Mouse (Mus musculus) liver, embryonic 12.5 days (tissue): ENCODE results near the gene Tulp1. TPM values are rescaled to one million over a fixed set of nuclear protein-coding genes. Genes with fewer than 3 reads are reported as not detected.
"Not testable (repeated sequence)": the region's sequence is repeated elsewhere in the genome, so short reads cannot be mapped to it uniquely, and the experiment has no call there.

Experiments
- ATAC-seq: fragments of 200-750 bp; cut with Nextera tagmentation; 2 replicates; pipeline ENCODE4 v1.8.0; 2017; ENCODE audit warnings: moderate number of reproducible peaks, mild to moderate bottlenecking, moderate library complexity
- H3K27ac ChIP-seq: fragments of 300-500 bp; sonication (generic); 2 replicates; pipeline ENCODE4 v1.5.1; 2016; ENCODE audit warnings: mild to moderate bottlenecking
- H3K27me3 ChIP-seq: fragments of 300-500 bp; sonication (generic); replicated peaks from 2 replicates; pipeline ENCODE4 v1.6.1; 2016; ENCODE audit warnings: mild to moderate bottlenecking, moderate library complexity
- H3K36me3 ChIP-seq: fragments of 300-500 bp; sonication (generic); 2 replicates; pipeline ENCODE4 v1.6.1; 2016; ENCODE audit warnings: mild to moderate bottlenecking, moderate library complexity
- H3K4me1 ChIP-seq: fragments of 300-500 bp; sonication (generic); 2 replicates; pipeline ENCODE4 v1.6.1; 2016
- H3K4me2 ChIP-seq: fragments of 300-500 bp; sonication (generic); 2 replicates; pipeline ENCODE4 v1.6.1; 2016; ENCODE audit warnings: mild to moderate bottlenecking, moderate library complexity
- H3K4me3 ChIP-seq: fragments of 300-500 bp; sonication (generic); 2 replicates; pipeline ENCODE4 v1.5.1; 2016; ENCODE audit warnings: mild to moderate bottlenecking, moderate library complexity
- H3K9ac ChIP-seq: fragments of 300-500 bp; sonication (generic); 2 replicates; pipeline ENCODE4 v1.6.1; 2016; ENCODE audit warnings: mild to moderate bottlenecking, moderate library complexity
- H3K9me3 ChIP-seq: fragments of 300-500 bp; sonication (generic); replicated peaks from 2 replicates; pipeline ENCODE4 v1.6.1; 2016; ENCODE audit warnings: mild to moderate bottlenecking, moderate library complexity
- WGBS: fragments of 180-500 bp; shearing (Covaris S2); methylation state at CpG from one replicate; pipeline ENCODE4 v1.1.7; 2016; ENCODE audit not compliant: insufficient replicate concordance; 5-methylcytosine and 5-hydroxymethylcytosine counted together
- polyA plus RNA-seq: library from polyadenylated mRNA; unstranded; fragments of >200 nt; fragmentation: Nextera tagmentation; extraction: Ambion mirVana; gene quantifications from 2 replicates; pipeline ENCODE4 v1.2.1, GENCODE M21; 2016

Tulp1 gene
- polyA plus RNA-seq, 1 experiment from 2014 or later: 1.4 TPM

GRCm38 (mm10) chr17:28362653-28363292 is 2.2 kb downstream of the Tulp1 start:
- no peaks in the 10 kb centered on the region for H3K9me3 ChIP-seq
- WGBS: 2% methylated on average over 25 of the region's 25 CpGs
- no peak for ATAC-seq
- peak overlapping the region; percentile 13; the same call in 1 of the 2 replicates for H3K9ac ChIP-seq
- no peaks in the 10 kb centered on the region for H3K36me3 ChIP-seq
- H3K4me3 ChIP-seq: peak overlapping the region; percentile 29
- H3K4me1 ChIP-seq: peaks cover 37% of the 10 kb centered on the region
- H3K27me3 ChIP-seq: peaks cover 89% of the 10 kb centered on the region
- H3K4me2 ChIP-seq: peak overlapping the region; percentile 58
- no peak overlapping the region for H3K27ac ChIP-seq

DNA sequence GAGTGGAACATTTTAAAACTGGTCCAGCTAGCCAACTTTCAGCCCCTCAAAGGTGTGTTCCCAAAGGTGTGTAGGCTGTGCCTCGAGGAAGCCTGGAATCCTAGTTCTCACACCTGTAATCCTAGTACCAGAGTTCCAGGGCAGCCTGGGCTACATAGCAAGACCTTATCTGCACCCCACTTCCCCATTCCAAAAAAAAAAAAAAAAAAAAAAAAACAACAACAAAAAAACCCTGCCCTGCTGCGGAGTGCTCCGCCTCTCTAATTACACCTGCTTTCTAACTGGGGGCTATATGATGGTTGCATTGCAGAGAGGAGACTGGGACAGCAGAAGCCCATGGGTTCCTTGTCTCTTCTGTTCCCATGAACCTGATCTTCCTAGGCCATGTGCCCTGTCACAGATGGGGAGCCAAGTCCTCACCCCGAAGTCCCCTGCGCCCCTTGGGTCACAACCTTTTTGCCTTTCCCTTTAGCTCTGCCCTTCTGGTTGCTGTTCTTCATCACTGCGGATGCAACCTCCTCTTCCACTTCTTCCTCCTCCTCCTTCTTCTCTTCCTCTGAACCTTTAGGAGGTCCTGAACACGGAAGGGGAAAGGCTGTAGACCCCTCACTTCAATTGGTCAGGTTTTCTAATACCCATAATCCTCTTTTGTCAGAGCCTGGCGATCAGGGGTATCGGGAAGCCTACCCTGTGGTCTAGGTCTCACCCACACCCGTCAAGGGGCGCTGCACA is 2.9 kb downstream of the Tulp1 start:
- Histone ChIP-seq H3K4me3 (peak overlapping the region; percentile 29), H3K27me3 (peaks cover 92% of the 10 kb centered on the region), H3K9ac (peak overlapping the region; percentile 13; the same call in 1 of the 2 replicates), H3K27ac (no peak overlapping the region), H3K4me1 (peaks cover 37% of the 10 kb centered on the region), H3K9me3 (no peaks in the 10 kb centered on the region), H3K36me3 (no peaks in the 10 kb centered on the region), H3K4me2 (peak overlapping the region; percentile 58)
- ATAC-seq: no peak
- 27% methylated on average over 11 of the region's 11 CpGs for WGBS

- no peak for ATAC-seq
- peaks cover 93% of the 10 kb centered on the region for H3K27me3 ChIP-seq
- H3K27ac ChIP-seq: no peak overlapping the region
- H3K4me1 ChIP-seq: peaks cover 37% of the 10 kb centered on the region
- H3K36me3 ChIP-seq: no peaks in the 10 kb centered on the region
- 66% methylated on average over 9 of the region's 9 CpGs for WGBS
- H3K4me3 ChIP-seq: no peak overlapping the region
- no peak overlapping the region for H3K4me2 ChIP-seq
- no peaks in the 10 kb centered on the region for H3K9me3 ChIP-seq
- H3K9ac ChIP-seq: no peak overlapping the region
Measured at GRCm38 (mm10) chr17:28360531-28361277, 4.3 kb downstream of the Tulp1 start.

DNA sequence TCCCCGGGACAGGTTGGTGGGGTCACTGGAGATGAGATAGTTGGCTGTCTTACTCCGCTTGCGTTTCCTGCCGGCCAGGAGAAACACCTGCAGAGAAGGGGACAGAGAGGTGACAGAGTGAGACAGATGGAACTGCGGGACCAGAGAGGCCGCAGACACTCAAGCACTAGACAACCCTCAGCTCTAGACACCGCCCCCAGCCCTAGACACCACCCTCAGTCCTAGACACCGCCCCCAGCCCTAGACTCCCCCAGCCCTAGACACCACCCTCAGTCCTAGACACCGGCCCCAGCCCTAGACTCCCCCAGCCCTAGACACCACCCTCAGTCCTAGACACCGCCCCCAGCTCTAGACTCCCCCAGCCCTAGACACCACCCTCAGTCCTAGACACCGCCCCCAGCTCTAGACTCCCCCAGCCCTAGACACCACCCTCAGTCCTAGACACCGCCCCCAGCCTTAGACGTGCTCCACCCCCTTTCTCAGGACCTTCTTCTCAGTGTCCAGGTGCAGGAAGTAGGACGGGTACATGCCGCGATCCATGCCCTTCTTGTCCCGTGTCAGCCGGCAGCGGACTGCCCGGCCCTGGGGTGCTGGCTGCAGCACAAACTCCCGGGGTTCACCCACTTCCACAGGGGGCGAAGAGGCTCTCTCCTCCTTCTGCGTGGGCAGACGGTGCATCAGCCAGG is 6.3 kb downstream of the Tulp1 start:
- not testable (repeated sequence) for H3K36me3 ChIP-seq, H3K9ac ChIP-seq, ATAC-seq, H3K9me3 ChIP-seq, H3K4me2 ChIP-seq, H3K27ac ChIP-seq, H3K4me3 ChIP-seq
- 23% methylated on average over 23 of the region's 24 CpGs for WGBS
- peaks cover 30% of the 10 kb centered on the region for H3K4me1 ChIP-seq
- H3K27me3 ChIP-seq: peaks cover 76% of the 10 kb centered on the region

- no peak overlapping the region for H3K4me2 ChIP-seq
- H3K27ac ChIP-seq: no peak overlapping the region
- H3K4me1 ChIP-seq: peaks cover 41% of the 10 kb centered on the region
- ATAC-seq: no peak
- H3K4me3 ChIP-seq: no peak overlapping the region
- H3K36me3 ChIP-seq: no peaks in the 10 kb centered on the region
- H3K9ac ChIP-seq: no peak overlapping the region
- WGBS: 79% methylated on average over 12 of the region's 12 CpGs
- peaks cover 56% of the 10 kb centered on the region for H3K27me3 ChIP-seq
- H3K9me3 ChIP-seq: no peaks in the 10 kb centered on the region
Measured at GRCm38 (mm10) chr17:28355871-28356270, 9.2 kb downstream of the Tulp1 start.

DNA sequence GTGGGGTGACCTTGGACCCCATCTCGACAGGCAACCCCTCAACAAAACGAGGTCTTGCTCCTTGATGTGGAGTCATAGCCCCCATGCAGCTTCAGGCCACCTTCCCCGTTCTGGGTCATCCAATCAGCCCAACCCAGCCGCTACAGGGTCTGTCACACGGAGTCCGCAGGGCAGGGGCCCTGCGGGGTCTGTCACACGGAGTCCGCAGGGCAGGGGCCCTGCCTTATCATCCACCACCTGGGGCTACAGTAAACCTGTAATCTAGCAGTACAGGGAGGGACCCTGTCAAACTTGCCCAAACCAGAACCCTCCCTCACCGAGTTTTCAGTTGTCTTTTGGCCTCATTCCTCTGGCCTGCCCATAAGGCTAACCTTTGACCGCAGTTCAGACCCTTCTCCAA is 13.0 kb downstream of the Tulp1 start:
- Histone ChIP-seq H3K9me3 (no peaks in the 10 kb centered on the region), H3K4me2 (peak overlapping the region; percentile 89), H3K36me3 (no peaks in the 10 kb centered on the region), H3K4me1 (peaks cover 69% of the 10 kb centered on the region), H3K4me3 (peak overlapping the region; percentile 72), H3K9ac (peak overlapping the region; percentile 78), H3K27me3 (peaks cover 52% of the 10 kb centered on the region), H3K27ac (peak overlapping the region; percentile 88)
- peak; percentile 81 for ATAC-seq
- 3% methylated on average over 11 of the region's 11 CpGs for WGBS

DNA sequence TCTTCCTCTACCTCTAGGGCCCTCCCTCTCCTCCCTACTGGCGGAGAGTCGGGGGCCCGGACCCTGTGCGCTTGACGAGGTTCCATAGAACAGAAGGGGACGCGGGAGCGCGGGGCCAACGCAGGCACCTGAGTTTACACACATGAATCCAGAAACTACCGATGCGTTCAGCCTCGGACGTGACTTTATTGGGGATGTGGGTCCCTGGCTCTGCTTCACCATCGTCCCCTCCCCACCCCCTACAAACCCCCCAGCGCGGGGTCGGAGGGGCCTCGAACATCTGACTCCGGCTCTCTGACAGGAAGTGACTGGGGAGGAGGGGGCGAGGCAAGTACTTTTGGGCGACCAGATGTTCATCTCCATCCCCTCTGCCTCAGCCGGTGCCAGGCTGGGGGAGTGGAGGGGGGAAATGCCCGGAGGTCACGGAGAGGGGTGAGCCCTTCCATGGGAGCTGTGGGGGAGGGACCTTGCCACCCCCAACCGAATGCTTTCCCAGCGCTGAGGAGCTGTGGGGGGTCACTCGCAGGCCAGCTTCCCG is 13.6 kb downstream of the Tulp1 start:
- Histone ChIP-seq H3K4me1 (peaks cover 73% of the 10 kb centered on the region), H3K27me3 (peaks cover 58% of the 10 kb centered on the region)

GRCm38 (mm10) chr17:28350466-28351352 is 14.3 kb downstream of the Tulp1 start, which contains the start of gene Tead3:
Tead3 (minus strand) TSS chr17:28350817.
- peak; percentile 79 for ATAC-seq
- Histone ChIP-seq H3K36me3 (no peaks in the 10 kb centered on the region), H3K9me3 (no peaks in the 10 kb centered on the region), H3K4me2 (peak within 1 kb of the TSS; percentile 89), H3K4me3 (peak within 1 kb of the TSS; percentile 72), H3K4me1 (peaks cover 80% of the 10 kb centered on the region), H3K27me3 (peaks cover 58% of the 10 kb centered on the region), H3K9ac (peak within 1 kb of the TSS; percentile 78), H3K27ac (peak within 1 kb of the TSS; percentile 88)
- WGBS: 2% methylated on average over 50 of the region's 73 CpGs

More for the DNA sequence above, 13.6 kb downstream of the Tulp1 start:
- ATAC-seq: no peak
- Histone ChIP-seq H3K36me3 (no peaks in the 10 kb centered on the region), H3K9ac (peak overlapping the region; percentile 78), H3K27ac (peak overlapping the region; percentile 88), H3K4me2 (peak overlapping the region; percentile 89), H3K4me3 (peak overlapping the region; percentile 72), H3K9me3 (no peaks in the 10 kb centered on the region)
- WGBS: 1% methylated on average over 29 of the region's 29 CpGs

DNA sequence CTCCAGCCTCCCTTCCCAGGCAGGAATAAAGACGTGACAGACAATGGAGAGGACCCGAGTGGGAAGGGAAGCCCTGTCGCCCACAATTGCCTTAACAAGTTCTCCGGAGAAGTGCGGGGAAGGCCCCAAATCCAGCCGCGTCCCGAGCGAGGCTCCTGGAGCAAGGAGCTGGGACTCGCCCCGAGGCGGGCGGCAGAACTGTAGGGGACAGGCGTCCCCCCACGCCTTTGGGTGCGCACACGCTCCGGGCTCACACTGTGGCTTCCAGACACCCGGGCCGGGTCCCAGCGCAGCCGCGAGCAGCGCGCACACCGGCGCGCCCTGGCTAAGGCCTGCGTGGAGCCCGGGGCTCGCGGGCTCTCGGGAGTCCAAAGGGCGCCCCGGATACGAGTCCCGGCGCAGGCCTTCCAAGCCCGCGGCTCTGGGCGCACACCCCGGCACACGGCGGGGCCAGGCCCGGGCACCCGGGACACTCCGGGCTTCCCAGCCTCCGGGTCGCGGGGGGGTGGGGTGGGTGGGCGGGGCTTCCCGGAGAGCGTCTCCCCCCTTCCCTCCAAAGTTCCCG is 15.0 kb downstream of the Tulp1 start:
- Histone ChIP-seq H3K36me3 (no peaks in the 10 kb centered on the region), H3K27ac (peak overlapping the region; percentile 88), H3K9me3 (no peaks in the 10 kb centered on the region), H3K4me2 (peak overlapping the region; percentile 89), H3K9ac (peak overlapping the region; percentile 78), H3K4me3 (peak overlapping the region; percentile 72), H3K27me3 (peaks cover 63% of the 10 kb centered on the region), H3K4me1 (peaks cover 87% of the 10 kb centered on the region)
- WGBS: 1% methylated on average over 51 of the region's 54 CpGs
- ATAC-seq: peak; percentile 30

- WGBS: 24% methylated on average over 12 of the region's 13 CpGs
- H3K36me3 ChIP-seq: no peaks in the 10 kb centered on the region
- H3K9ac ChIP-seq: peak overlapping the region; percentile 78
- H3K4me2 ChIP-seq: peak overlapping the region; percentile 89
- H3K9me3 ChIP-seq: no peaks in the 10 kb centered on the region
- no peak for ATAC-seq
- H3K4me1 ChIP-seq: peaks cover 94% of the 10 kb centered on the region
- peaks cover 69% of the 10 kb centered on the region for H3K27me3 ChIP-seq
- peak overlapping the region; percentile 88; the same call in 1 of the 2 replicates for H3K27ac ChIP-seq
- peak overlapping the region; percentile 72 for H3K4me3 ChIP-seq
Measured at GRCm38 (mm10) chr17:28349264-28349880, 15.7 kb downstream of the Tulp1 start.
